Mouse (Mus musculus) urinary bladder, postnatal 36 days (tissue): ENCODE results near the gene Ugt1a6b.
A peak's percentile ranks its signal among the peaks of the same experiment; 100 is the strongest.

Experiments
- DNase-seq, 2 experiments: peaks; one replicate each; pipeline ENCODE4 v3.0.0; 2022; ENCODE audit warnings: low spot score in 2 of 2, mixed read lengths in 1 of 2

Ugt1a6b gene

GRCm38 (mm10) chr1:88195687-88196086, 92.6 kb downstream of the Ugt1a6b start:
- no peak for DNase-seq

- DNase-seq = no peak
Observed at GRCm38 (mm10) chr1:88197443-88197842, 94.4 kb downstream of the Ugt1a6b start.

GRCm38 (mm10) chr1:88199996-88200395, 96.9 kb downstream of the Ugt1a6b start:
- DNase-seq = no peak

- DNase-seq = no peak
Observed at GRCm38 (mm10) chr1:88200456-88200855, 97.4 kb downstream of the Ugt1a6b start, which contains the start of gene Ugt1a2. Ugt1a2 (plus strand) TSS chr1:88200601.

GRCm38 (mm10) chr1:88205294-88205922, 102.4 kb downstream of the Ugt1a6b start, which contains the start of gene Dnajb3:
Dnajb3 (minus strand) TSS chr1:88205782.
- peak in 1 of 2 experiments; percentile 39 for DNase-seq

- no peak for DNase-seq
Observed at GRCm38 (mm10) chr1:88206843-88207479, 103.9 kb downstream of the Ugt1a6b start.

- DNase-seq = peak; percentile 73 to 79
Observed at GRCm38 (mm10) chr1:88211812-88212211, 108.8 kb downstream of the Ugt1a6b start, which contains the start of gene Ugt1a1. Ugt1a1 (plus strand) TSS chr1:88211959.

- DNase-seq = no peak
Observed at GRCm38 (mm10) chr1:88212341-88213045, 109.4 kb downstream of the Ugt1a6b start.

GRCm38 (mm10) chr1:88213061-88213460, 110.0 kb downstream of the Ugt1a6b start:
- no peak for DNase-seq

- no peak for DNase-seq
Observed at GRCm38 (mm10) chr1:88213766-88214461, 110.9 kb downstream of the Ugt1a6b start.

- no peak for DNase-seq
Observed at GRCm38 (mm10) chr1:88214462-88214952, 111.5 kb downstream of the Ugt1a6b start.

- DNase-seq = no peak
Observed at GRCm38 (mm10) chr1:88215466-88216380, 112.7 kb downstream of the Ugt1a6b start.

GRCm38 (mm10) chr1:88216551-88216950, 113.5 kb downstream of the Ugt1a6b start:
- no peak for DNase-seq

- DNase-seq = no peak
Observed at GRCm38 (mm10) chr1:88217144-88217543, 114.1 kb downstream of the Ugt1a6b start.

- no peak for DNase-seq
Observed at GRCm38 (mm10) chr1:88217576-88217975, 114.5 kb downstream of the Ugt1a6b start.

- DNase-seq = no peak
Observed at GRCm38 (mm10) chr1:88218051-88218450, 115.0 kb downstream of the Ugt1a6b start.

- no peak for DNase-seq
Observed at GRCm38 (mm10) chr1:88218591-88218990, 115.5 kb downstream of the Ugt1a6b start.

- no peak for DNase-seq
Observed at GRCm38 (mm10) chr1:88219054-88219453, 116.0 kb downstream of the Ugt1a6b start.

GRCm38 (mm10) chr1:88220336-88220735, 117.3 kb downstream of the Ugt1a6b start:
- DNase-seq = no peak

- no peak for DNase-seq
Observed at GRCm38 (mm10) chr1:88222216-88222615, 119.2 kb downstream of the Ugt1a6b start.
